Mouse (Mus musculus) kidney, postnatal 14 days (tissue): ENCODE measurements around the gene Egfl7.

Experiments used
- DNase-seq: peaks from one replicate; pipeline ENCODE4 v3.0.0; 2022; ENCODE audit warnings: mixed read lengths

The Egfl7 gene

GRCm38 (mm10) chr2:26579714-26580113, at the start of gene Egfl7:
Gene Egfl7 (plus strand): TSS chr2:26580014.
- DNase-seq = no peak

- no peak for DNase-seq
These were observed 48.0 kb upstream of the Egfl7 start for GRCm38 (mm10) chr2:26531829-26532228.

GRCm38 (mm10) chr2:26533249-26533648, 46.6 kb upstream of the Egfl7 start:
- no peak for DNase-seq

GRCm38 (mm10) chr2:26534161-26534560, 45.7 kb upstream of the Egfl7 start:
- no peak for DNase-seq

- DNase-seq = peak; percentile 80
These were observed 45.2 kb upstream of the Egfl7 start for GRCm38 (mm10) chr2:26534616-26535015.

- DNase-seq = no peak
These were observed 44.2 kb upstream of the Egfl7 start for GRCm38 (mm10) chr2:26535517-26536045.

- no peak for DNase-seq
These were observed 40.3 kb upstream of the Egfl7 start for GRCm38 (mm10) chr2:26539516-26539915.

- DNase-seq = no peak
These were observed 39.1 kb upstream of the Egfl7 start for GRCm38 (mm10) chr2:26540721-26541120.

GRCm38 (mm10) chr2:26541258-26541910, 38.4 kb upstream of the Egfl7 start:
- no peak for DNase-seq

- DNase-seq = peak; percentile 75
These were observed 36.7 kb upstream of the Egfl7 start for GRCm38 (mm10) chr2:26543155-26543554.

GRCm38 (mm10) chr2:26543768-26544167, 36.0 kb upstream of the Egfl7 start:
- DNase-seq = no peak

- DNase-seq = peak; percentile 84
These were observed 35.5 kb upstream of the Egfl7 start for GRCm38 (mm10) chr2:26544265-26544664.

GRCm38 (mm10) chr2:26547481-26547880, 32.3 kb upstream of the Egfl7 start:
- no peak for DNase-seq

GRCm38 (mm10) chr2:26549801-26550200, 30.0 kb upstream of the Egfl7 start:
- DNase-seq = peak; percentile 52

GRCm38 (mm10) chr2:26550205-26550604, 29.6 kb upstream of the Egfl7 start:
- DNase-seq = no peak

GRCm38 (mm10) chr2:26550777-26551176, 29.0 kb upstream of the Egfl7 start:
- no peak for DNase-seq

- no peak for DNase-seq
These were observed 28.4 kb upstream of the Egfl7 start for GRCm38 (mm10) chr2:26551446-26551845.

GRCm38 (mm10) chr2:26552066-26552465, 27.7 kb upstream of the Egfl7 start:
- DNase-seq = no peak

GRCm38 (mm10) chr2:26553904-26554303, 25.9 kb upstream of the Egfl7 start:
- DNase-seq = no peak

- DNase-seq = peak; percentile 56
These were observed 24.7 kb upstream of the Egfl7 start for GRCm38 (mm10) chr2:26555076-26555475.

- DNase-seq = no peak
These were observed 23.2 kb upstream of the Egfl7 start for GRCm38 (mm10) chr2:26556535-26556993.

GRCm38 (mm10) chr2:26560506-26560905, 19.3 kb upstream of the Egfl7 start:
- DNase-seq = no peak

GRCm38 (mm10) chr2:26561351-26562016, 18.3 kb upstream of the Egfl7 start:
- DNase-seq = peak; percentile 71

GRCm38 (mm10) chr2:26566221-26566620, 13.6 kb upstream of the Egfl7 start:
- peak; percentile 69 for DNase-seq
